Comparison of ENCODE assay signal across 10 mouse cellular contexts in genomic region chr2:158243129-158243870, GRCm38 (mm10). TPM values are rescaled to one million over a fixed set of nuclear protein-coding genes. Genes with fewer than 3 reads are reported as not detected.
A peak's percentile ranks its signal among the peaks of the same experiment; 100 is the strongest.
DNase-seq lines count a peak whose midpoint lies in the region; ATAC-seq and TF ChIP-seq lines count a peak whose summit lies in the region.
"Had no signal": no experiment of that assay in that cellular context is flagged by ENCODE, and none has a peak within 500 bp of the region (broad histone marks: within the 10 kb centered on the region; RNA-seq: fewer than 3 reads in every experiment).

No protein-coding gene starts in this region.

- no peak for ATAC-seq in midbrain, postnatal 0 days (ENCODE audit: low FRiP score)
- no peak for ATAC-seq in midbrain, embryonic 11.5 days (ENCODE audit: low FRiP score)
- peak; percentile 49; the same call in 1 of the 2 replicates for ATAC-seq in stomach, postnatal 0 days (ENCODE audit: low FRiP score, low TSS enrichment)
- ATAC-seq in hindbrain, embryonic 12.5 days (ENCODE audit: low FRiP score), result no peak

- no peaks in the 10 kb centered on the region for H3K4me1 ChIP-seq in midbrain, postnatal 0 days (ENCODE audit: insufficient read depth, low read length)
- H3K4me1 ChIP-seq in midbrain, embryonic 11.5 days (ENCODE audit: control insufficient read depth, insufficient read depth, low read length), result no peaks in the 10 kb centered on the region
- H3K4me1 ChIP-seq in stomach, postnatal 0 days (replicated peaks; ENCODE audit: control insufficient read depth, insufficient read depth), result no peaks in the 10 kb centered on the region
- no peaks in the 10 kb centered on the region for H3K4me1 ChIP-seq in hindbrain, embryonic 12.5 days

- TF ChIP-seq CTCF in midbrain, postnatal 0 days (IDR thresholded peaks at IDR 0.05), result no peak
- TF ChIP-seq CTCF in gastrocnemius, adult 2 months (IDR thresholded peaks at IDR 0.05), result no peak
- no peak for TF ChIP-seq CTCF in stomach, postnatal 0 days (IDR thresholded peaks at IDR 0.05; ENCODE audit: low read depth)

- 81% methylated on average over 18 of the region's 18 CpGs for WGBS in midbrain, postnatal 0 days
- 86% methylated on average over 18 of the region's 18 CpGs for WGBS in midbrain, embryonic 11.5 days
- WGBS in stomach, postnatal 0 days, result 63% methylated on average over 18 of the region's 18 CpGs
- whole genome bisulfite sequencing in hindbrain, embryonic 12.5 days, result 75% methylated on average over 18 of the region's 18 CpGs

- no peak overlapping the region; the same call in 1 of the 2 replicates for H3K27ac ChIP-seq in midbrain, postnatal 0 days (ENCODE audit: low read depth, low read length)
- no peak overlapping the region for H3K27ac ChIP-seq in midbrain, embryonic 11.5 days (ENCODE audit: low read depth, low read length)
- H3K27ac ChIP-seq in gastrocnemius, adult 2 months, result peak overlapping the region; percentile 56
- H3K27ac ChIP-seq in stomach, postnatal 0 days (replicated peaks), result peak overlapping the region; percentile 65
- H3K27ac ChIP-seq in hindbrain, embryonic 12.5 days, result no peak overlapping the region

- H3K4me2 ChIP-seq in midbrain, postnatal 0 days (ENCODE audit: low read depth, low read length, poor library complexity, severe bottlenecking), result no peak overlapping the region
- H3K4me2 ChIP-seq in midbrain, embryonic 11.5 days, result no peak overlapping the region
- H3K4me2 ChIP-seq in stomach, postnatal 0 days (replicated peaks; ENCODE audit: low read depth), result no peak overlapping the region
- H3K4me2 ChIP-seq in hindbrain, embryonic 12.5 days (replicated peaks), result no peak overlapping the region

- no peaks in the 10 kb centered on the region for H3K9me3 ChIP-seq in midbrain, postnatal 0 days (ENCODE audit: low read length)
- no peaks in the 10 kb centered on the region for H3K9me3 ChIP-seq in midbrain, embryonic 11.5 days (ENCODE audit: control insufficient read depth, low read length)
- no peaks in the 10 kb centered on the region for H3K9me3 ChIP-seq in stomach, postnatal 0 days (ENCODE audit: control insufficient read depth, low read length)
- no peaks in the 10 kb centered on the region for H3K9me3 ChIP-seq in hindbrain, embryonic 12.5 days (replicated peaks)

- no peaks in the 10 kb centered on the region for H3K27me3 ChIP-seq in midbrain, postnatal 0 days (ENCODE audit: insufficient read depth, low read length)
- no peaks in the 10 kb centered on the region for H3K27me3 ChIP-seq in midbrain, embryonic 11.5 days (ENCODE audit: control insufficient read depth, insufficient read depth, low read length)
- H3K27me3 ChIP-seq in stomach, postnatal 0 days (ENCODE audit: control insufficient read depth, insufficient read depth, low read length), result no peaks in the 10 kb centered on the region
- H3K27me3 ChIP-seq in hindbrain, embryonic 12.5 days, result no peaks in the 10 kb centered on the region

- peak; percentile 47 for DNase-seq in midbrain, postnatal 0 days (ENCODE audit: low spot score)
- no peak for DNase-seq in midbrain, embryonic 11.5 days (ENCODE audit: low spot score, missing footprints)
- peak; percentile 59 for DNase-seq in gastrocnemius, adult 2 months
- peak; percentile 48 to 61 for DNase-seq in left cerebral cortex, postnatal 14 days (ENCODE audit: low spot score in 2 of 2)
- DNase-seq in stomach, postnatal 0 days (ENCODE audit: low spot score), result peak; percentile 64
- DNase-seq in thymus, postnatal 0 days (ENCODE audit: low spot score), result no peak
- DNase-seq in kidney, adult 8-10 months, result no peak

- H3K36me3 ChIP-seq in midbrain, postnatal 0 days (ENCODE audit: insufficient read depth, low read length), result no peaks in the 10 kb centered on the region
- no peaks in the 10 kb centered on the region for H3K36me3 ChIP-seq in midbrain, embryonic 11.5 days (ENCODE audit: control insufficient read depth, insufficient read depth, low read length)
- no peaks in the 10 kb centered on the region for H3K36me3 ChIP-seq in stomach, postnatal 0 days (ENCODE audit: control insufficient read depth, insufficient read depth, low read length)
- no peaks in the 10 kb centered on the region for H3K36me3 ChIP-seq in hindbrain, embryonic 12.5 days

- H3K9ac ChIP-seq in midbrain, postnatal 0 days (replicated peaks; ENCODE audit: low read length, poor library complexity, severe bottlenecking), result no peak overlapping the region
- H3K9ac ChIP-seq in midbrain, embryonic 11.5 days (ENCODE audit: low read length), result no peak overlapping the region
- no peak overlapping the region for H3K9ac ChIP-seq in stomach, postnatal 0 days (ENCODE audit: low read length)
- no peak overlapping the region for H3K9ac ChIP-seq in hindbrain, embryonic 12.5 days

- no peak for TF ChIP-seq EP300 in stomach, postnatal 0 days (optimal IDR thresholded peaks at IDR 0.05)

- intact Hi-C loops in gastrocnemius, adult 2 months (cut with DNase I), result no loop called here
- intact Hi-C loops in left cerebral cortex, postnatal 14 days (cut with DNase I), result no loop called here

- no peak overlapping the region for H3K4me3 ChIP-seq in midbrain, postnatal 0 days (ENCODE audit: low read depth, low read length)
- H3K4me3 ChIP-seq in midbrain, embryonic 11.5 days (ENCODE audit: low read depth, low read length), result no peak overlapping the region
- H3K4me3 ChIP-seq in gastrocnemius, adult 2 months, result no peak overlapping the region; the same call in 1 of the 2 replicates
- H3K4me3 ChIP-seq in stomach, postnatal 0 days (ENCODE audit: low read depth, low read length), result no peak overlapping the region
- H3K4me3 ChIP-seq in hindbrain, embryonic 12.5 days, result no peak overlapping the region

RNA-seq across cellular contexts. Expression of gene D630003M21Rik, which starts 14.3 kb away (rescaled TPM):
- 4.6 and 5.5 TPM in 2 replicates for total RNA-seq in midbrain, postnatal 0 days (2014; rRNA removed)
- 1.1 and 1.5 TPM in 2 replicates for polyA plus RNA-seq in midbrain, postnatal 0 days (2015; fragmentation: Nextera tagmentation; extraction: Ambion mirVana)
- polyA plus RNA-seq in midbrain, embryonic 11.5 days (2014; fragmentation: Nextera tagmentation; extraction: Ambion mirVana), result 0.92 and 0.94 TPM in 2 replicates
- total RNA-seq in gastrocnemius, adult 2 months (2021), result 1 to 10 TPM; 1.2 to 2.2 TPM
- 1 to 10 TPM; 3.8 to 4.8 TPM for total RNA-seq in left cerebral cortex, postnatal 14 days (2021)
- 1.7 TPM in 2 replicates for polyA plus RNA-seq in stomach, postnatal 0 days (2015; fragmentation: Nextera tagmentation; extraction: Ambion mirVana)
- 0.35 and 0.47 TPM in 2 replicates for polyA plus RNA-seq in thymus, postnatal 0 days (2015; fragmentation: Nextera tagmentation; extraction: Ambion mirVana)
- 8.2 and 8.9 TPM in 2 replicates for polyA plus RNA-seq in hindbrain, embryonic 12.5 days (2016; fragmentation: Nextera tagmentation; extraction: Ambion mirVana)
- total RNA-seq: neutrophil, adult 5-6 weeks had no signal

RNA-seq across cellular contexts. Expression of gene Bpi, which starts 14.6 kb away (rescaled TPM):
- total RNA-seq in midbrain, postnatal 0 days (2014; rRNA removed), result 0.22 TPM in 1 of 2 replicates, not detected in the other
- polyA plus RNA-seq in midbrain, postnatal 0 days (2015; fragmentation: Nextera tagmentation; extraction: Ambion mirVana), result not detected in 2 replicates
- not detected in 2 replicates for polyA plus RNA-seq in midbrain, embryonic 11.5 days (2014; fragmentation: Nextera tagmentation; extraction: Ambion mirVana)
- total RNA-seq in gastrocnemius, adult 2 months (2021), result not detected
- total RNA-seq in left cerebral cortex, postnatal 14 days (2021), result not detected
- polyA plus RNA-seq in stomach, postnatal 0 days (2015; fragmentation: Nextera tagmentation; extraction: Ambion mirVana), result not detected in 2 replicates
- 0.08 TPM in 1 of 2 replicates, not detected in the other for polyA plus RNA-seq in thymus, postnatal 0 days (2015; fragmentation: Nextera tagmentation; extraction: Ambion mirVana)
- polyA plus RNA-seq in hindbrain, embryonic 12.5 days (2016; fragmentation: Nextera tagmentation; extraction: Ambion mirVana), result not detected in 2 replicates
- total RNA-seq: layer of hippocampus, postnatal 14 days; neutrophil, adult 5-6 weeks had no signal

Comparison
In these comparisons a context has a peak if more than half of its experiments do, and no peak if none do; other contexts are left out.
1. DNase-seq: peak in midbrain, postnatal 0 days (single experiment), gastrocnemius, adult 2 months (single experiment), left cerebral cortex, postnatal 14 days (2 of 2) and stomach, postnatal 0 days (single experiment); none in midbrain, embryonic 11.5 days (single experiment), thymus, postnatal 0 days (single experiment) and kidney, adult 8-10 months (0 of 2).
2. H3K27ac ChIP-seq: peak in gastrocnemius, adult 2 months (single experiment) and stomach, postnatal 0 days (single experiment); none in midbrain, postnatal 0 days (single experiment), midbrain, embryonic 11.5 days (single experiment) and hindbrain, embryonic 12.5 days (single experiment).